Comparison of ENCODE assay signal across 18 mouse cellular contexts in the genomic region with DNA sequence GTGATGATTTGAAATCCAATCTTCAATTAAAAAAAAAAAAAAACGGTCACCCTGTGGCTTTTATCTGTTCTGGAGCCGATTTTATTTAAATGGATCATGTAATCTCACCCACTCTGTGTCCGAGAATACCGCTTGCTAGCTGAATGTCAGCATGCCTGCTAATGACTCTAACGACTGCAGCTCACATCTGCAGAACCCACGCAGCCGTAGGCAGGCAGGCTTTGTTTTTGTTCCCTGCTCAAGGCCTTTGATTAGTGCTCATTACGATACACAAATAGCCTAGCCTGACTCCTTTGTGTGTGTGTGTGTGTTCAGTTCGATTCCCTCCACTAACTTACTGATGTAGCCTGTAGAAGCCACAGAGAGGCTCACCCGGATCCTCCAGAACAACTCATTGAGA.
DNase-seq lines count a peak whose midpoint lies in the region; ATAC-seq and TF ChIP-seq lines count a peak whose summit lies in the region.
"Had no signal": no experiment of that assay in that cellular context is flagged by ENCODE, and none has a peak within 500 bp of the region (broad histone marks: within the 10 kb centered on the region; RNA-seq: fewer than 3 reads in every experiment).

No protein-coding gene starts in this region.

- H3K9me3 ChIP-seq in neural tube, embryonic 14.5 days (ENCODE audit: control insufficient read depth, low read length), result no peaks in the 10 kb centered on the region
- H3K9me3 ChIP-seq: embryonic facial prominence, embryonic 15.5 days; hindbrain, embryonic 12.5 days; limb, embryonic 12.5 days had no signal

- 28% methylated on average over 10 of the region's 10 CpGs for WGBS in neural tube, embryonic 14.5 days

- no peak for TF ChIP-seq CTCF in layer of hippocampus, adult 2 months (conservative IDR thresholded peaks at IDR 0.05)

- H3K9ac ChIP-seq in neural tube, embryonic 14.5 days (replicated peaks; ENCODE audit: low read depth, low read length), result no peak overlapping the region
- H3K9ac ChIP-seq: embryonic facial prominence, embryonic 15.5 days; hindbrain, embryonic 12.5 days; limb, embryonic 12.5 days; liver, embryonic 13.5 days had no signal

- peak; percentile 54 for DNase-seq in layer of hippocampus, adult 9-11 months
- no peak for DNase-seq in layer of hippocampus, adult 2 months (ENCODE audit: low spot score in 2 of 2)
- DNase-seq in Muller cell, postnatal 12 days (ENCODE audit: inconsistent ontology term), result peak; percentile 53
- peak; percentile 82 for DNase-seq in brain, adult 2 months (ENCODE audit: low read depth, low spot score)
- DNase-seq in adrenal gland, postnatal 36 days, result no peak
- DNase-seq in adrenal gland, adult 8-10 months, result no peak
- DNase-seq: cerebellum, postnatal 14 days; embryo, embryonic 11 days; gastrocnemius, postnatal 10 days; heart, adult 2 months; liver, embryonic 13.5 days; right cerebral cortex, postnatal 14 days; thymus, postnatal 25 days had no signal

- H3K4me3 ChIP-seq in layer of hippocampus, adult 2 months, result no peak overlapping the region
- no peak overlapping the region for H3K4me3 ChIP-seq in neural tube, embryonic 14.5 days (ENCODE audit: low read depth, low read length)
- H3K4me3 ChIP-seq: embryonic facial prominence, embryonic 15.5 days; heart, adult 2 months; hindbrain, embryonic 12.5 days; limb, embryonic 12.5 days; liver, embryonic 13.5 days had no signal

- ATAC-seq in neural tube, embryonic 14.5 days (ENCODE audit: low read depth), result no peak
- ATAC-seq: intestine, embryonic 16.5 days had no signal

- no peaks in the 10 kb centered on the region for H3K4me1 ChIP-seq in neural tube, embryonic 14.5 days (ENCODE audit: control insufficient read depth, insufficient read depth, low read length)
- H3K4me1 ChIP-seq: embryonic facial prominence, embryonic 15.5 days; limb, embryonic 12.5 days; liver, embryonic 13.5 days had no signal

- H3K4me2 ChIP-seq in neural tube, embryonic 14.5 days (ENCODE audit: low read depth, low read length), result no peak overlapping the region
- H3K4me2 ChIP-seq: embryonic facial prominence, embryonic 15.5 days; hindbrain, embryonic 12.5 days; limb, embryonic 12.5 days; liver, embryonic 13.5 days had no signal

- no peak overlapping the region for H3K27ac ChIP-seq in layer of hippocampus, adult 2 months
- 0 out of 2 replicates have a peak overlapping the region, but pooled peaks have one; percentile 17 for H3K27ac ChIP-seq in neural tube, embryonic 14.5 days (ENCODE audit: low read depth, low read length)
- H3K27ac ChIP-seq: embryonic facial prominence, embryonic 15.5 days; heart, adult 2 months; hindbrain, embryonic 12.5 days; limb, embryonic 12.5 days; liver, embryonic 13.5 days had no signal

- no peaks in the 10 kb centered on the region for H3K27me3 ChIP-seq in neural tube, embryonic 14.5 days (ENCODE audit: control insufficient read depth, insufficient read depth, low read length)
- H3K27me3 ChIP-seq: embryonic facial prominence, embryonic 15.5 days; hindbrain, embryonic 12.5 days; limb, embryonic 12.5 days; liver, embryonic 13.5 days had no signal

- H3K36me3 ChIP-seq in neural tube, embryonic 14.5 days (ENCODE audit: control insufficient read depth, insufficient read depth, low read length), result no peaks in the 10 kb centered on the region
- H3K36me3 ChIP-seq: embryonic facial prominence, embryonic 15.5 days; hindbrain, embryonic 12.5 days; limb, embryonic 12.5 days; liver, embryonic 13.5 days had no signal

Comparison
In these comparisons a context has a peak if more than half of its experiments do, and no peak if none do; other contexts are left out.
1. DNase-seq: peak in layer of hippocampus, adult 9-11 months (single experiment), Muller cell, postnatal 12 days (single experiment) and brain, adult 2 months (single experiment); none in layer of hippocampus, adult 2 months (0 of 2), adrenal gland, postnatal 36 days (0 of 2) and adrenal gland, adult 8-10 months (single experiment).